Mouse (Mus musculus): ENCODE data around the gene Sept7.

The Sept7 gene

GRCm38 (mm10) chr9:25251174-25251573 lies 1.1 kb upstream of the Sept7 start:
- Histone ChIP-seq H3K4me1 (replicated peaks; ENCODE audit: low read depth, low read length) (peaks cover 24% of the 10 kb centered on the region), H3K36me3 (ENCODE audit: insufficient read depth, low read length) (no peaks in the 10 kb centered on the region), H3K9me3 (ENCODE audit: low read length) (no peaks in the 10 kb centered on the region), H3K27me3 (ENCODE audit: insufficient read depth, low read length) (no peaks in the 10 kb centered on the region), H3K4me3 (replicated peaks; ENCODE audit: low read length) (peak overlapping the region; percentile 98)
- TF ChIP-seq POU5F1 (IDR thresholded peaks at IDR 0.05; ENCODE audit: borderline replicate concordance, low read length) = no peak
- TF ChIP-seq CTCF (conservative IDR thresholded peaks at IDR 0.05; ENCODE audit: low read length) = no peak
- no peak for TF ChIP-seq NANOG (IDR thresholded peaks at IDR 0.05; ENCODE audit: borderline replicate concordance, low read length)

- Histone ChIP-seq H3K4me3 (replicated peaks; ENCODE audit: low read length) (peak overlapping the region; percentile 98), H3K27me3 (ENCODE audit: insufficient read depth, low read length) (no peaks in the 10 kb centered on the region), H3K9me3 (ENCODE audit: low read length) (no peaks in the 10 kb centered on the region), H3K36me3 (ENCODE audit: insufficient read depth, low read length) (no peaks in the 10 kb centered on the region), H3K4me1 (replicated peaks; ENCODE audit: low read depth, low read length) (peaks cover 24% of the 10 kb centered on the region)
- TF ChIP-seq NANOG (IDR thresholded peaks at IDR 0.05; ENCODE audit: borderline replicate concordance, low read length) (no peak), CTCF (conservative IDR thresholded peaks at IDR 0.05; ENCODE audit: low read length) (no peak), POU5F1 (IDR thresholded peaks at IDR 0.05; ENCODE audit: borderline replicate concordance, low read length) (no peak)
These were observed 492 bp upstream of the Sept7 start for GRCm38 (mm10) chr9:25251611-25252282.

GRCm38 (mm10) chr9:25252759-25253477 lies 679 bp downstream of the Sept7 start:
- Histone ChIP-seq H3K4me3 (replicated peaks; ENCODE audit: low read length) (peak overlapping the region; percentile 98), H3K27me3 (ENCODE audit: insufficient read depth, low read length) (no peaks in the 10 kb centered on the region), H3K36me3 (ENCODE audit: insufficient read depth, low read length) (no peaks in the 10 kb centered on the region), H3K4me1 (replicated peaks; ENCODE audit: low read depth, low read length) (peaks cover 24% of the 10 kb centered on the region), H3K9me3 (ENCODE audit: low read length) (no peaks in the 10 kb centered on the region)
- TF ChIP-seq CTCF (conservative IDR thresholded peaks at IDR 0.05; ENCODE audit: low read length) = peak; percentile 30; the same call in 1 of the 2 replicates
- TF ChIP-seq NANOG (IDR thresholded peaks at IDR 0.05; ENCODE audit: borderline replicate concordance, low read length) = no peak
- no peak for TF ChIP-seq POU5F1 (IDR thresholded peaks at IDR 0.05; ENCODE audit: borderline replicate concordance, low read length)

- Histone ChIP-seq H3K4me1 (replicated peaks; ENCODE audit: low read depth, low read length) (peaks cover 24% of the 10 kb centered on the region), H3K27me3 (ENCODE audit: insufficient read depth, low read length) (no peaks in the 10 kb centered on the region), H3K36me3 (ENCODE audit: insufficient read depth, low read length) (no peaks in the 10 kb centered on the region), H3K4me3 (replicated peaks; ENCODE audit: low read length) (peak overlapping the region; percentile 98), H3K9me3 (ENCODE audit: low read length) (no peaks in the 10 kb centered on the region)
- TF ChIP-seq POU5F1 (IDR thresholded peaks at IDR 0.05; ENCODE audit: borderline replicate concordance, low read length) = no peak
- TF ChIP-seq NANOG (IDR thresholded peaks at IDR 0.05; ENCODE audit: borderline replicate concordance, low read length) = no peak
- no peak for TF ChIP-seq CTCF (conservative IDR thresholded peaks at IDR 0.05; ENCODE audit: low read length)
These were observed 1.2 kb downstream of the Sept7 start for GRCm38 (mm10) chr9:25253478-25253824.

GRCm38 (mm10) chr9:25260411-25260810 lies 8.2 kb downstream of the Sept7 start:
- H3K4me3 ChIP-seq (replicated peaks; ENCODE audit: low read length) = no peak overlapping the region
- peaks cover 15% of the 10 kb centered on the region for H3K4me1 ChIP-seq (replicated peaks; ENCODE audit: low read depth, low read length)
- H3K27me3 ChIP-seq (ENCODE audit: insufficient read depth, low read length) = no peaks in the 10 kb centered on the region
- no peaks in the 10 kb centered on the region for H3K9me3 ChIP-seq (ENCODE audit: low read length)
- TF ChIP-seq NANOG (IDR thresholded peaks at IDR 0.05; ENCODE audit: borderline replicate concordance, low read length) (no peak), POU5F1 (IDR thresholded peaks at IDR 0.05; ENCODE audit: borderline replicate concordance, low read length) (no peak), CTCF (conservative IDR thresholded peaks at IDR 0.05; ENCODE audit: low read length) (no peak)
- peaks cover 3% of the 10 kb centered on the region; the same call in 1 of the 2 replicates for H3K36me3 ChIP-seq (ENCODE audit: insufficient read depth, low read length)

GRCm38 (mm10) chr9:25260979-25261378 lies 8.7 kb downstream of the Sept7 start:
- Histone ChIP-seq H3K36me3 (ENCODE audit: insufficient read depth, low read length) (peaks cover 6% of the 10 kb centered on the region), H3K4me1 (replicated peaks; ENCODE audit: low read depth, low read length) (peaks cover 12% of the 10 kb centered on the region), H3K9me3 (ENCODE audit: low read length) (no peaks in the 10 kb centered on the region), H3K27me3 (ENCODE audit: insufficient read depth, low read length) (no peaks in the 10 kb centered on the region), H3K4me3 (replicated peaks; ENCODE audit: low read length) (no peak overlapping the region)
- no peak for TF ChIP-seq NANOG (IDR thresholded peaks at IDR 0.05; ENCODE audit: borderline replicate concordance, low read length)
- TF ChIP-seq CTCF (conservative IDR thresholded peaks at IDR 0.05; ENCODE audit: low read length) = no peak
- TF ChIP-seq POU5F1 (IDR thresholded peaks at IDR 0.05; ENCODE audit: borderline replicate concordance, low read length) = no peak

- H3K4me1 ChIP-seq (replicated peaks; ENCODE audit: low read depth, low read length) = peaks cover 10% of the 10 kb centered on the region
- H3K36me3 ChIP-seq (ENCODE audit: insufficient read depth, low read length) = peaks cover 13% of the 10 kb centered on the region
- no peak for TF ChIP-seq POU5F1 (IDR thresholded peaks at IDR 0.05; ENCODE audit: borderline replicate concordance, low read length)
- TF ChIP-seq CTCF (conservative IDR thresholded peaks at IDR 0.05; ENCODE audit: low read length) = no peak
- TF ChIP-seq NANOG (IDR thresholded peaks at IDR 0.05; ENCODE audit: borderline replicate concordance, low read length) = no peak
- no peak overlapping the region for H3K4me3 ChIP-seq (replicated peaks; ENCODE audit: low read length)
- H3K9me3 ChIP-seq (ENCODE audit: low read length) = no peaks in the 10 kb centered on the region
- no peaks in the 10 kb centered on the region for H3K27me3 ChIP-seq (ENCODE audit: insufficient read depth, low read length)
These were observed 9.8 kb downstream of the Sept7 start for GRCm38 (mm10) chr9:25262087-25262486.

GRCm38 (mm10) chr9:25265795-25266194 lies 13.6 kb downstream of the Sept7 start:
- no peaks in the 10 kb centered on the region for H3K27me3 ChIP-seq (ENCODE audit: insufficient read depth, low read length)
- H3K4me3 ChIP-seq (replicated peaks; ENCODE audit: low read length) = no peak overlapping the region
- TF ChIP-seq NANOG (IDR thresholded peaks at IDR 0.05; ENCODE audit: borderline replicate concordance, low read length) (no peak), POU5F1 (IDR thresholded peaks at IDR 0.05; ENCODE audit: borderline replicate concordance, low read length) (no peak), CTCF (conservative IDR thresholded peaks at IDR 0.05; ENCODE audit: low read length) (no peak)
- H3K36me3 ChIP-seq (ENCODE audit: insufficient read depth, low read length) = peaks cover 31% of the 10 kb centered on the region
- H3K9me3 ChIP-seq (ENCODE audit: low read length) = no peaks in the 10 kb centered on the region
- H3K4me1 ChIP-seq (replicated peaks; ENCODE audit: low read depth, low read length) = 0 out of 2 replicates have a peak, but pooled peaks cover 6% of the 10 kb centered on the region

All from E14TG2a.4 (cell line).